Mouse (Mus musculus) 3134 (cell line): Measurements from ENCODE around the gene Tada2b.

Source experiments
- DNase-seq: peaks from one replicate; pipeline ENCODE4 v3.0.0-alpha.2; 2011; ENCODE audit warnings: low spot score; ENCODE audit not compliant: insufficient read length; ENCODE audit errors: extremely low read depth

Tada2b gene

DNA sequence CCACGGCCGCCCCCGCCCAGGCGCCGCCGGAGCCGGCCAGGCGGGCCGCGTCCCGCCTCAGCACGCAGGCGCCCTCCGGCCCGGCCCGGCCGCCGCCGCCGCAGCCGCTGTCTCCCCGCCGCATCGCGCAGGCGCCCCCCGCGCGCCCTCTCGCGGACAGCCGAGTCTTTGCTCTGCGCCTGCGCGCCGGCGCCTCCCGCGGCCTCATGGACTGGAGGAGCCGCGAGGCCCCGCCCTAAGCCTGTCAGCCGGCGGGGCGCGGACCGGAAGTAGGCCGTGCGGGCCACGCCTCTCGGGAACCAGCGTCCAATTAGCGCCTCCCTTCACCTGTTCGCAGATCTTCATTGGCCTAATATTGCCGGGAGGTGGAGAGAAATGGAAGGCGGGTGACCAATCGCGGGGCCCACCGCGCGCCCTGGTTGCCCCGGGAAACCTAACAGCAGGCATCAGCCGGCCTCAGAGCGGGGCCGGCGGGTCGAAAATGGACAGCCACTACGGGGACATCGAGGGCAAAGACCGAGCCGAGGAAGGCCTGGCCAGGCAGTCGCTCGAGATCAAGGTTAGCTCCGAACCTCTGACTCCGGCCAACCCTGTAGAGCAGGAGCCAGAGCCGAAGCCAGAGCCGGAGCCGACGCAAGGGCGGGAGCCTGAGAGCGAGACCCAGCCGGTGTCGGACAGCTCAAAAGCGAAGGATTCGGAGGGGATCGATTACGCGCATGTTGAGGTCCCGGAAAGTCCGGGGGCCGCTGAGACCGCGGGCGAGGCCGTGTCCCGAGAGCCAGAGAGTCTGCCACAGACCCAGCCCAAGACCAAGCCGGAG is at the start of gene Tada2b, which contains the start of gene Ccdc96:
Tada2b (minus strand) TSS at position 115 of the 820 bp plus-strand sequence.
Ccdc96 (plus strand) TSS at position 418 of the 820 bp plus-strand sequence.
- peak; percentile 99 for DNase-seq

DNA sequence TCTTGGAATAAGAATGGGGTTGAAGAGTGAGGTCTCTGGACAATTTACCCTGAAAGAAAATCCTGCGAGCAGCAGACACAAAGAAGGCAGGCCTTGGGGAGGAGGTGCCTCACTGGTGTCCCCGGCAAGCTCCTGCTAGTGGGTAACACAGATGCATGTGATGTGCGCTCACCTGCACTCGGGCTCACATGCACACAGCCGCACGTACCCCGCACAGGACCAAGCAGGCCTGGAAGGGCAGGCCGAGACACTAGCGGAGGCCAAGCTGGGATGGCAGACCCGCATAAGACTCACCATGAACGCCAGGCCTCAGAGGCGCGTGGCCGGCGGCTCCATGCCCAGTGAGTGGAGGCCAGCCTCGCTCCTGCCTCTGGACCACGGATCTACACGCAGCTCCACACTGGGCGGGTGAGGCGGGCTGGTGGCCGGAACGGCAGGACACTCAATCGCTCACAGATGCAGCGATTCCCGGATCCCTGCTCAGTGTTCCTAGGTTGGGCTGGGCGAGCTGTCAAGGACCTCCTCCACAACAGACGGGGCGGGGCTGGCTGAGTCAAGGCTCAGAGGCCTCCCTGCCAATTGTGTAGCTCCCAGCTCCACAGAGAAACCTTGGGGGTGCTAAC is 46.2 kb upstream of the Tada2b start:
- DNase-seq, result peak; percentile 93

DNA sequence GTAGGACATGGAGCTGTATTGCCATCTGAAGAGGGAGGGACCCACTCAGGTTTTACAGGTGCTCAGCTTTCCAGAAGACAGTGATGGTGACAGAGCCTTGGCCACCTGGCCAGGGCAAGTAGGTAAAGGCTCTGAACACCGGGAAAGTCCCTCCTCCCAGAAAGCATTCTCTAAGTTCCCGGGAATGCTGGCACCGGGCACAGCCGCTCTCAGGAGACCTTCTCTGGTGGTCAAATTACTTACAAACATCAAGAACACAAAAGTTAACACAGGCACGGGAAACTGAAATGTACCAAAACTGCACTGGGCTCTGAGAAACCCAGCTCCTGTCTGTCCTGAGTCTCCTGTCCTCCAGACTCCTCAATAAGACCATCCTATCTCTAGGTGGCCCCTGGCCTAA is 45.6 kb upstream of the Tada2b start:
- no peak for DNase-seq

DNA sequence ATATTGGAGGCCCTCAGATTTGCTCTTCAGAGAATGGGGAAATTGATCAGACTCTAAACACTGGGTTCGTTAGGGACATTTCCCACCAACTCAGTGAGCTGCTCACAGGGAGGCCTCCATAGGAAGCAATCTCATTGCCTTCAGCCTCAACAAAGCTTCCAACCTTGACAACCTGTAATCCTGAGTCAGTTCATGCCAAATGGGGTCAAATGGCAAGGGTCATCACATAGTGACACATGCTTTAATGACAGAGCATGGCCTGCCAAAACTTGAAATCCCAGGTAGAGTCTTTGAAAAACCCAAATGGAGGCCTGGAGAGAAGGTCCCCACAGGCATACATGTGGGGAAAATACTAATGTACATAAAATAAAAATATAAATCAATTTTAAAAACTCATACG is 42.8 kb upstream of the Tada2b start:
- no peak for DNase-seq

DNA sequence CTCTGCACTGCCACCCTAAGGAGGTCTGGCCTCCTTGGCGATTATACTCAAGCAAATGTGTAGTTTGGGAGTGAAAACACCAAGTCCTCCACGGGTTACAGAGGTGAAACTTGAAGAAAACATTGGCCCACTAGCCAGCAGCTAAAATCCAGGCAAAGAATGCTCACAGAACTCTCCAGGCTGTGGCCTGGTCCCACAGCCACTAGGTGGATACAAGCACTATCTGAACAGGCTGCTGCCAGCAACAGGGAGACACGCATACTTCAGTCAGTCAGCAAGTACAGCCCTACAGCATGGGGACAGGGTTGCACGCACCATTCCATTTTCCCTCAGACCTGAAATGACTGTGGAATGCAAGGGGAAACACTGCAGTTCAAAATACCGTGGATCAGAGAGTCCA is 42.2 kb upstream of the Tada2b start:
- DNase-seq, result no peak

DNA sequence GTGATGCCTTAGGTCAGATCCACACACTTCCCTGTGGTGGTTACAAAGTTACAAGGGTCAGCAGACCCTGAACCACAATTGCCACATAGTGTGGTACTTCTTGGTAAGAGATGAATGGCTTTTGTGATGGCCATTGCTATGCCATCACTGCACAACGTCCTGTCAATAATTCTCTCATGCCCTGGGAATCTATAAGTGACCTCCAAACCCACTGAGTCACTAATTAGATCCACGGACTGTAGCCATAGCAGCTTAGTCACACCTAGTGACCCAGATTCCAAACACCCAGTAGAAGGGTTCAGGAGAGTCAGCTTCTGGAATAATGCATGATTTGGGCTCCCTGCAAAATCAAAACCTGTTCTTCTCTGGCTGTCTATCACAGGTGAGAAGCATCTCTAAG is 41.1 kb upstream of the Tada2b start:
- DNase-seq, result peak; percentile 25

DNA sequence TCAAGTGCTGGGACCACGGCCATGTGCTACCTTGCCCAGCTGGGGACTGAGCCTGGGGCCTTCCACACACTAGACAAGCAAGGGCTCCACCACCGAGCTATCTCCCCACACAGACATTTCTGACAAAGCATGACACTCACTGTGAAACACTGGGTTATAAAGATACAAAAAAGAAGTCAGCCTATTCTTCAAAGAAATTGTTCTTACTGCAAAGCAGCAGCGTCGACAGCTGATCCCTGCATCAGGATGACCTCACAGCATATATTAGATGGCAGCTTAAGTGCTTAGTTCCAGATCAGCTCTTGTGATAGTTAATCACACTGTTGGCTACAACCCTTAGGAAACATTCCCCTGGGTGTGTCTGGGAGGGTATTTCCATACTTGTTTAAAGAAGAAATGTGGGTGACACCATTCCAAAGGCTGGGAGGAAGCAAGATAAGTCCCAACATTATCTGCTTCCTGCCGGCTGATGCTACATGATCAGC is 39.2 kb upstream of the Tada2b start:
- no peak for DNase-seq

DNA sequence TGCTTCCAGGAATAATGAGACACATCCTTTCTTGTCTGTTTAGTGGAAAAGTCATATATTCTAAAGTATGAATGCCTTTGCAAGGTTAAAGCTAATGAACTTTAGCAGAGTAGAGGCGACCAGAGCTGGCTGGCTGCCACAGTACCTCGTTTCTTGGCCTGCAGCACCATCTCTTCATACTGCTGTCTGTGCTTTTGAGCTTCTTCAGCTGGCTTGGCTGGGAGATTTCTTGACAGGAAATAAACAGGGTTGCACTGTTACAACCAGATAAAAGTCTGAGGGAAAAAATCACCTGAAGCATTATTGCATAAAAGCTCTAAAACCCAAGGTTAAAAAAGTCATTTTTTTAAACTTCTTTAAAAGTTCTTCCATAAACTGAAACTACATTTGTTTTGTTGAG is 38.7 kb upstream of the Tada2b start:
- DNase-seq, result no peak

DNA sequence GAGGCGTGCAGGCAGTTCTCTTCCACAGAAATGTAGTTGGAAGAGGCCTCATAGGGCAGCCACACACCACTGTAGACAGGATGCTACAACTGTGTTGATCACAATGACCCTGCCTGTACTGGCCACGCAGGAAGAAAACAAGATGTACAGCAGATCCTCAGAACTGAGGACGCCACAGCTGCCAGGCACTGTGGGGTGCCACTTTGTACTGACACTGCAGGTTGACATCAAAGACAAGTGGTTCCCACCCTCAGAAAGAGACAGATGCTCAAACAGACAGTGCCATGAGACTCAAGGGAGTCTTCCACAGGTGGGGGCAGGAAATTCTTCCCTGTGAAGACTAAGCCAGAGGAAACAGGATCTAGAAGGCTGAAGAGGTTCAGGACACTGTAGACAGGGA is 35.7 kb upstream of the Tada2b start:
- DNase-seq, result no peak

DNA sequence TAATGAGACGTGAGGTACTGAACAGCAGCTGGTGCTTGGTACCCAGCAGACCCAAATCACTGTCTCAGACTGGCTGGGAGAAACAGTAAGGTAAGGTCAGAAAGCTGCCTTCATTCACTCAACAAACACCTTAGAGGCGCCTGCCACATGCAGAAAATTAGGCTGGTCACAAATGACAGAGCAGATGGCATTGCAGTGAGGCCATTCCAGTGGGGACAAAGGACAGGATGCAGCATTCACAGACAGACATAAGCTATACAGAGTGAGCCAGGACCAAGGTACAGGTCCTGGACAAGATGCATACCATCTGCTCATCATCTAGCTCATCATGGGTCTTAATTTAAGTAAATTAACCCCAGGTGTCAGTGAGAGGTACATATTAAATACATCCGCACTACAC is 33.5 kb upstream of the Tada2b start:
- no peak for DNase-seq

DNA sequence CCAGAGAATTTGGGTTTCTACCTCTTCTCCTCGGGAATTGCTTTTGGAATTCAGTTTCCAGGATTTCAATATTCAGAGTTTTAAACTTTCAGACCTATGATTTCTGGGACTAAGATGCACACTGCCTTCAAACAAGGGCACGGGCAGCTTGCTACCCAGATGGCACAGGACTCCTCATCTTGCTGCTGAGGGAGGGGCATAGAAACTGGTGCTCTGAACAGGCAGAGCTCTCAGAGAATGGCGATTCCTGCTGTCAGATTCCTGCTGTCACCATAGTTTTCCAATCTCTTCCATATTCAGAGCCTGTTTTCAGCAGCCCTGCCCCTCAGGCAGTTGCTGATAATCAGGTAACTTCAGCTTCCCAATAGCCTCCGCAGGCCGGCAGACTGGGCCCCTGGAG is 31.5 kb upstream of the Tada2b start:
- no peak for DNase-seq

DNA sequence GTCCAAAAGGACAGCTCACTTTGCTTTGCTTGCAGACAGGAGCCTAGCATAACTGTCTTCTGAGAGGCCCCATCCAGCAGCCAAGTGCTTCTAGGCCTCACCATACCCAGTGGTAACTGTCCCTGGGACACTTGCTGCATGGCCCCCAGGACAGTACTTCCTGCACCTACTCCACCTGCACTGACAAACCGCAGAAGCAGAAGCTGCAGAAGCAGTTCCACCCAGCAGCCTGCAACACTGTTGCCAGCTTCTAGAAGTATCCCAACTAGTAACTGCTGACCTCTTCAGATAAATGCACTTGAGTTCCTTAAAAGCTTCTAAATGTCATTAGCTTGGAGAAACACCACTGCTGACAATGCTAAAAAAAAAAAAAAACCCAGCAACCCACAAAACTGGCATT is 31.0 kb upstream of the Tada2b start:
- no peak for DNase-seq

DNA sequence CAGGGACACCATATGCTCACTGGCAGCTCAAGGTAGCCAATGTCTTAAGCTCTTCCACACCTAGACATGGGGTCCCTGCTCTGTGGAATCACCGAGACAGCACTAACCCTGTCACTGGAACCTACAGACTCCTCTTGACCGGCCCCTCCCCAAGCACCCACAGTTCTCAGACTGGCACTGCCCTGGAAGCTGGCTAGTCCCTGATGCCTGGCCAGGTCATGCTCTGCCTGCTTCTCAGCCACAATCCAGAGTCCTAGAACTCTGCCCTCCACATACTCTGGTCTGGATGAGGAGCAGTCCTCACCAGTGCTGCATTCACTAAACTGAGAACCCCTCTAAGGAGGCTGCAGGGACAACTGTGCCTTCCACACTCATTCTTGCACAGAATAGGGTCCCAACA is 26.9 kb upstream of the Tada2b start:
- no peak for DNase-seq

DNA sequence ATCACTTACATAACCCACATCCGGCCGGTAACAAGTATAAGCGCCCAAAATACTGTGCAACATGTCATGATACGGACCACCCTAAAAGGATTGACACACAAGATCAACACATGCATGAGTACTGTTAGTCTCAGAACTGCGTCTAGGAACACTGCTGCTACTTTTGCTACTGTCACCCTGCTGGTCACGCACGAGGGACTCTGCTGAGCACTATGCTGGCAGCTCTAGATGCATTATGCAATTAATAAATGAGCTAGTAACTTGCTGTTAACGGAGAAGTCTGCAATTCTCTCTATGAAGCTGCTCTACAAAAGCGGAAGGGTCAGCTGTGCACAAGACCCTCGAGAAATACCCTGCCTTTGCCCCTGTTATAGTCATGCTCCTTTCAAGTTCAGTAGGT is 24.3 kb upstream of the Tada2b start:
- no peak for DNase-seq

DNA sequence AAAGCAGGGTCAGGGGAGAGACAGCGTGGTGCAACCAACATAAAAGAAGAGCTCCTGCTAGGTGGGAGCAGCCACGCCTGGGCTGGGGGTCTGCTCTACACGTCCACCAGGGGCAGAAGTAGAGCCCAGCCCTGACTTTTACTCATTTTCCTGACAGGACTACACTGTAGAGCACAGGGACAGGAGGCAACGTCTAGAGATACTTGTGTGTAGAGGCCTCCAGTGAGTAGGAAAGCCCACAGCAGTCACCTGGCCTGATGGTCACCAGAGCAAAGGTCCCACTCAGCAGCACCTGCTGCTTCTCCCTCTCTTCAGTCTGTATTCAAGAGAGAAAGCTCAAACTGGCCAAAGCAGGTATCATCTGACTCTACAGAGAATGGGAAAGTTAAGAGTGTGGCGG is 21.6 kb upstream of the Tada2b start:
- DNase-seq, result no peak

DNA sequence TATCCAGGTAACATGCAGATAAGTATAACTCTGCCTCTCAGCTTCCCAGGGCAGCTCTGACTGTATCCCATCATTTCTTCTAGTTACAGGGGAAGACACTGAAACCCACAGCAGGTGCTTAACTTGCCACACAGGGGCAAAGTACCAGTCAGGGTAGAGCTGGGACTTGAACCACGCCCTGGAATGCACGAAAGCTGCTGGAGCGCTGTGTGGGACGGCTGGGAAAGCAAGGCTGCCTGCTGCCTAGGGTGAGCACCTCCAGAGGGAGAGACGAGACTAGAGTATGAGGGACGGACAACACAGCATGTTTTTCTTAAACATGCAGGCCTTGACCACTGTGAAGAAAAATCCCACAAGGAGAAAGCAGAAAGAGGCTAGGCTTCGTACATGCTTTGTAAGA is 21.1 kb upstream of the Tada2b start:
- DNase-seq, result no peak

DNA sequence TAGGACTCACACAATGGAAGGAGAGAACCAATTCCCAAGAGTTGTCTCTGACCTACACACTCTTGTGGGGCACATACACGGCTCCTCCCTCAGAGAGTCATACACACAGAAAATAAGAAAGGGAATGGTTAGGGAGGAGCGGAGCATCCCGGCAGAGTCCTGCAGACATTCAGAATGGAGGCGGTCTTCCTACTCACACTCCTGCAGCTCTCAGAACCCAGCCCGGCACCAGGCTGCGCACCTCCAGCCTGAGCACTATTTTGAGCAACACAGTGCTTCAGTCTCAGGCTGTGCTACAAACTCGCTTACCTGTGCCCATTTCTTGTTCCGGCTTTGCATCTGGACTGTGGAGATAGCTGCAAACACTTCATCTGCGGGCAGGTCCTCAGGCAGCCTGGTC is 10.6 kb upstream of the Tada2b start:
- no peak for DNase-seq

DNA sequence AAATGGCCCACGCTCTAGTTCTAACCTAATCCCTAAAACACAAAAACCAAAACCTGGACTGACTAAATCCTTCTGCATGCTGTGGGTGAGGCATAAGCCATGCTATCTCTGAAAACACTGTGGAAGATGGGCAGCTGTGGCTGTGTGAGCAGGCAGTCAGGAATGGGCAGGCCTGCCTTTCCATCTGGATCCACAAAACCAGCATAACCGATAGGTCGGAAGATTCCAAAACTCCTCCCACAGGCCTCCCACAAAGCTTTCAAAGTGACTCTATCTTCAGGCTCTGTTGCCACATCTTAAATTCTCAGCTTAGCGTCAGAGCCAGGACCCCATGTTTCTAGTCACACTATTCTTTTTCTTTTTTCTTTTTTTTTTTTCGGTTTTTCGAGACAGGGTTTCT is 9.8 kb upstream of the Tada2b start:
- no peak for DNase-seq

DNA sequence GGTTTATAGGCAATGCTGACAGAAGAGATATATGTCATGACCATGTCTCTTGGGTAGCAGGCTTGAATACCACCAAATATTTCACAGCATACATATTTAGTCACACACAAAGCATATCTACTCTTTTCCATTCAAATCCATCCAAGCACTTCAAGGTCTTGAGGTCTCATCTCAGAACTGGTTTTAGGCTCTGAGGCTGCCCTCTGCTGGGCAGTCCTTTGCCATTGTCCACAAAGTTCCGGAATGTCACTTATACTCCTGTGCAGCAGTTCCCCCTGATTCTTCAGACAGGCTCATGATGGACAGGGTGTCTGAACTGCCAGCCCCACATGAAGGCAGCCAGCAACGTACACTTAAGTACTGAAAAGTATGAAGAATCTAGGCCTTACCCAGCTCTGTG is 5.1 kb upstream of the Tada2b start:
- DNase-seq, result no peak

DNA sequence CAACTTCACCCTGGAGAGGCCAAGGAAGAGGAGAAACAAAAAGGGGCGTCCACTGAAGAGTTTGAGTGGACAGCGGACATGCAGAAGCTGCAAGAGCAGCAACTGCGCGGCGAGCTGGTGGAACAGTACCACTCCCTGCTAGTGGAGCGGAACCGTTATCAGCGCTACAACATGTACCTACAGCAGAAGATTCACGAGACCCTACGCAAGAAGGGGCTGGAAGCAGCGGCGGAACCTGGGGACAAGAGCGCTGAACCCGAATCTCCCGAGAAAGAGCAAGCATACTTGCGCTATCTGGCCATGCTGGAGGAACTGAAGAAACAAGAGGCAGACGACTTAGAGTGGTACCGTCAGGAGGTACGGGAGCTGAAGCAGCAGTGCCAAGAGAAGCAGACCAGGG is 1.2 kb upstream of the Tada2b start:
- no peak for DNase-seq

DNA sequence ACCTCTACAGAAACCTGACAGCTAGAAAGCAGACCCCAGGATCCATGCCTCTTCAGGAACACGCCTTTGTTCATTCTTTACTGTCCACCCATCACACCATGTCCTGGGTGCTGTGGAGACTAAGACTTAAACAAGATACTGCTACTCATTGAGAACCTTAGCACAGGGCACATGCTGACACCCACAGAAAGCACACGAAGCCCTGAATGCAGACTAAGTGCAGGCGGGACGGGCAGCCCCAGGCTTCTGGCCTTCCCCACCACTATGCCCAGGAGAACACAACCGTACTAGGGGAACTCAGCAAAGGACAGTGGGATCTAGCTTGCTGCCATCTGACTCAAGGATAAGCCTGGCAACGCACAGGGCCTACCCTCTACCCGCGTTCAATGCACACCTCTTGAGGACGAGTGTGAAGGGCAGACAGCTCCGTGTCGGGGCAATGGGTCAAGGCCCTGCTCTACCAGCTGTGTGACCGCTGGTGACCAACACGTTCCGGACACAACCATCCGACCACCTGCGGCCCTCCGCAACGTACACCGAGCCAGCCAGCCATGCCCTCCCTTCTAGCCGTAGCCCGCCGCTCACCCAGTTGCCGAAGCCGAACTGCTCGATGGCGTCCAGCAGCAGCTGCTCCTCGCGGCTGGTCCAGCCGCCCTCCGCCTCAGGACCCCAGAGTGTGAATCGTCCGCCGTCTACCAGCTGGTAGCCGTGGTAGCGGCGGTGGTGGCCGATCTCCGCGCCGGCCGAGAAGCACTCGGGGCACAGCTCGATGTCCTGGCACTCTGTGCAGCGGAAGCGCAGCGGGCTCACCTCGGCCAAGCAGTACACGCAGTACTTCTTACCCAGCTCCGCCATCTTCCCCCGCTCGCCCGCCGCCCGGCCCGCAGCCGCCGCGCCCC is 633 bp downstream of the Tada2b start:
- DNase-seq, result peak; percentile 72
